Mouse (Mus musculus): ENCODE data around the gene Ddx17.

- no peak for TF ChIP-seq HCFC1 (IDR thresholded peaks at IDR 0.05; ENCODE audit: low read depth, low read length)
- no peak for TF ChIP-seq CHD2 (IDR thresholded peaks at IDR 0.05; ENCODE audit: low read length)
- TF ChIP-seq ZMIZ1 (IDR thresholded peaks at IDR 0.05; ENCODE audit: low read depth, low read length): no peak
- TF ChIP-seq MAZ (IDR thresholded peaks at IDR 0.05; ENCODE audit: low read depth, low read length): no peak
- no peak for TF ChIP-seq CTCF (conservative IDR thresholded peaks at IDR 0.05 in 1 of 2, IDR thresholded peaks at IDR 0.05 in 1 of 2; ENCODE audit: low read depth in 2 of 2, low read length in 2 of 2)
Observed at GRCm38 (mm10) chr15:79513940-79514339, 32.6 kb downstream of the Ddx17 start.

All from CH12.LX (cell line).